ENCODE assay signal across 16 mouse cellular contexts in genomic region chr4:63743660-63744059, GRCm38 (mm10). TPM values are rescaled to one million over a fixed set of nuclear protein-coding genes. Genes with fewer than 3 reads are reported as not detected.
A peak's percentile ranks its signal among the peaks of the same experiment; 100 is the strongest.
DNase-seq lines count a peak whose midpoint lies in the region; ATAC-seq and TF ChIP-seq lines count a peak whose summit lies in the region.
"Had no signal": no experiment of that assay in that cellular context is flagged by ENCODE, and none has a peak within 500 bp of the region (broad histone marks: within the 10 kb centered on the region; RNA-seq: fewer than 3 reads in every experiment).

No protein-coding gene starts in this region.

- no peaks in the 10 kb centered on the region for H3K9me3 ChIP-seq in liver, embryonic 11.5 days (ENCODE audit: control insufficient read depth, low read length)
- H3K9me3 ChIP-seq: heart, embryonic 10.5 days; limb, embryonic 10.5 days; midbrain, embryonic 12.5 days had no signal

- no peaks in the 10 kb centered on the region for H3K36me3 ChIP-seq in liver, adult 2 months (ENCODE audit: control insufficient read depth, insufficient read depth, low read length)
- H3K36me3 ChIP-seq in liver, embryonic 11.5 days (ENCODE audit: control insufficient read depth, insufficient read depth, low read length): no peaks in the 10 kb centered on the region
- H3K36me3 ChIP-seq in kidney, adult 2 months (ENCODE audit: control insufficient read depth, insufficient read depth, low read length): no peaks in the 10 kb centered on the region
- no peaks in the 10 kb centered on the region for H3K36me3 ChIP-seq in myocyte (ENCODE audit: control insufficient read depth, insufficient read depth)
- H3K36me3 ChIP-seq: heart, embryonic 10.5 days; limb, embryonic 10.5 days; midbrain, embryonic 12.5 days had no signal

- DNase-seq in liver, adult 2 months (ENCODE audit: extremely low read depth, low read depth, low spot score): peak; percentile 89
- no peak for DNase-seq in liver, embryonic 11.5 days (ENCODE audit: low spot score)
- peak; percentile 93 for DNase-seq in kidney, adult 2 months
- DNase-seq in kidney, postnatal 36 days: peak; percentile 77 to 88
- DNase-seq in spleen, postnatal 36 days (ENCODE audit: low spot score in 2 of 2): no peak
- DNase-seq in cerebellum, postnatal 25 days: no peak
- DNase-seq in layer of hippocampus, adult 18-20 months (ENCODE audit: low spot score in 2 of 2): no peak
- DNase-seq: cerebellum, postnatal 14 days; heart, postnatal 36 days; layer of hippocampus, postnatal 36 days had no signal

- H3K9ac ChIP-seq in liver, adult 2 months (ENCODE audit: low read depth, low read length): no peak overlapping the region
- H3K9ac ChIP-seq in liver, embryonic 11.5 days (ENCODE audit: low read depth, low read length): no peak overlapping the region
- H3K9ac ChIP-seq: midbrain, embryonic 12.5 days had no signal

- peaks cover 5% of the 10 kb centered on the region for H3K4me1 ChIP-seq in liver, adult 2 months (ENCODE audit: control insufficient read depth, insufficient read depth, low read length)
- no peaks in the 10 kb centered on the region for H3K4me1 ChIP-seq in liver, embryonic 11.5 days (replicated peaks; ENCODE audit: control insufficient read depth, insufficient read depth, low read length)
- peaks cover 23% of the 10 kb centered on the region for H3K4me1 ChIP-seq in kidney, adult 2 months (ENCODE audit: control insufficient read depth, insufficient read depth, low read length)

- TF ChIP-seq CTCF in liver, adult 2 months (IDR thresholded peaks at IDR 0.05; ENCODE audit: low read depth, low read length): no peak
- no peak for TF ChIP-seq CTCF in kidney, adult 2 months (conservative IDR thresholded peaks at IDR 0.05; ENCODE audit: insufficient read depth, insufficient read length, low read depth, low read length)

- H3K79me2 ChIP-seq in liver, adult 2 months (ENCODE audit: control insufficient read depth, insufficient read depth, low read length): no peaks in the 10 kb centered on the region
- no peaks in the 10 kb centered on the region for H3K79me2 ChIP-seq in myocyte (ENCODE audit: control insufficient read depth, insufficient read depth)

- H3ac ChIP-seq in myocyte (ENCODE audit: control insufficient read depth, insufficient read length): no peak overlapping the region

- TF ChIP-seq POLR2A in liver, adult 2 months (IDR thresholded peaks at IDR 0.05; ENCODE audit: extremely low read depth, insufficient read depth, low read length): no peak
- TF ChIP-seq POLR2A in kidney, adult 2 months (IDR thresholded peaks at IDR 0.05; ENCODE audit: low read depth, low read length): no peak
- no peak for TF ChIP-seq POLR2A in myocyte (IDR thresholded peaks at IDR 0.05; ENCODE audit: insufficient read length, low read depth)

- no peak for ATAC-seq in liver, embryonic 11.5 days (replicated peaks; ENCODE audit: low FRiP score)
- ATAC-seq: hindbrain, postnatal 0 days; Patski had no signal

- H3K27me3 ChIP-seq in liver, adult 2 months (ENCODE audit: control insufficient read depth, insufficient read depth, low read length): no peaks in the 10 kb centered on the region
- peaks cover 3% of the 10 kb centered on the region; the same call in 1 of the 2 replicates for H3K27me3 ChIP-seq in liver, embryonic 11.5 days (replicated peaks; ENCODE audit: control insufficient read depth, insufficient read depth, low read length)
- no peaks in the 10 kb centered on the region for H3K27me3 ChIP-seq in kidney, adult 2 months (replicated peaks; ENCODE audit: control insufficient read depth, insufficient read depth, low read length)
- H3K27me3 ChIP-seq in myocyte (ENCODE audit: control insufficient read depth, insufficient read depth, insufficient read length): no peaks in the 10 kb centered on the region
- H3K27me3 ChIP-seq: midbrain, embryonic 12.5 days; Patski had no signal

- 4% methylated on average over 1 of the region's 1 CpGs for WGBS in liver, adult 2 months
- WGBS in liver, embryonic 11.5 days: 27% methylated on average over 1 of the region's 1 CpGs
- WGBS in kidney, adult 2 months: 36% methylated on average over 1 of the region's 1 CpGs

- H3K4me2 ChIP-seq in liver, embryonic 11.5 days: no peak overlapping the region
- peak overlapping the region; percentile 47 for H3K4me2 ChIP-seq in myocyte (ENCODE audit: low read depth)
- H3K4me2 ChIP-seq: midbrain, embryonic 12.5 days had no signal

- H3K4me3 ChIP-seq in liver, adult 2 months (ENCODE audit: insufficient read depth, low read depth, low read length): no peak overlapping the region
- H3K4me3 ChIP-seq in liver, embryonic 11.5 days (ENCODE audit: low read depth, low read length): no peak overlapping the region
- peak overlapping the region; percentile 37 for H3K4me3 ChIP-seq in kidney, adult 2 months (ENCODE audit: insufficient read depth, low read depth, low read length)
- no peak overlapping the region for H3K4me3 ChIP-seq in myocyte
- H3K4me3 ChIP-seq: heart, embryonic 10.5 days; limb, embryonic 10.5 days; midbrain, embryonic 12.5 days had no signal

- H3K27ac ChIP-seq in liver, adult 2 months (replicated peaks; ENCODE audit: insufficient read depth, low read depth, low read length): no peak overlapping the region
- no peak overlapping the region for H3K27ac ChIP-seq in liver, embryonic 11.5 days (ENCODE audit: low read depth, low read length)
- H3K27ac ChIP-seq in kidney, adult 2 months (ENCODE audit: insufficient read depth, low read depth, low read length): peak overlapping the region; percentile 78
- H3K27ac ChIP-seq: heart, embryonic 10.5 days; hindbrain, postnatal 0 days; limb, embryonic 10.5 days; midbrain, embryonic 12.5 days had no signal

TF ChIP-seq in myocyte, 11 proteins besides CTCF, POLR2A, EP300 and RAD21:
- TF ChIP-seq MYOG (IDR thresholded peaks at IDR 0.05; ENCODE audit: control insufficient read depth in 1 of 3, insufficient read depth in 1 of 3, insufficient read length in 2 of 3, low read depth in 2 of 3) (no peak), E2F4 (IDR thresholded peaks at IDR 0.05; ENCODE audit: insufficient read depth) (no peak), POLR2AphosphoS2 (IDR thresholded peaks at IDR 0.05; ENCODE audit: insufficient read length, low read depth) (no peak), SRF (IDR thresholded peaks at IDR 0.05; ENCODE audit: control insufficient read depth, insufficient read length, low read depth) (no peak), USF1 (IDR thresholded peaks at IDR 0.05; ENCODE audit: low read depth) (no peak), REST (IDR thresholded peaks at IDR 0.05; ENCODE audit: insufficient read depth, insufficient read length) (no peak), TCF3 (IDR thresholded peaks at IDR 0.05; ENCODE audit: insufficient read length, low read depth) (no peak), MAX (IDR thresholded peaks at IDR 0.05; ENCODE audit: low read depth) (no peak), CEBPB (IDR thresholded peaks at IDR 0.05; ENCODE audit: insufficient read depth, poor library complexity, severe bottlenecking) (no peak), TCF12 (IDR thresholded peaks at IDR 0.05; ENCODE audit: insufficient read depth, poor library complexity, severe bottlenecking) (no peak), MYOD1 (IDR thresholded peaks at IDR 0.05; ENCODE audit: control insufficient read depth in 1 of 3, insufficient read length in 2 of 3, low read depth in 2 of 3) (no peak)

RNA-seq across cellular contexts. Expression of gene Tnfsf15, which starts 1.3 kb away (rescaled TPM):
- total RNA-seq in liver, adult 2 months (2014; rRNA removed): 0.28 and 0.40 TPM in 2 replicates
- polyA plus RNA-seq in liver, adult 2 months (2012; rRNA removed): not detected in 2 replicates
- 0.08 TPM in 1 of 2 replicates, not detected in the other for polyA plus RNA-seq in liver, embryonic 11.5 days (2014; fragmentation: Nextera tagmentation; extraction: Ambion mirVana)
- 0.55 and 0.96 TPM in 2 replicates for polyA plus RNA-seq in kidney, adult 2 months (2012; rRNA removed)
- polyA plus RNA-seq in myocyte (2012; fragmentation: generic; extraction: Trizol): 0.29 TPM
- total RNA-seq in layer of hippocampus, adult 18-20 months (2021): not detected
- total RNA-seq: heart, postnatal 36 days; layer of hippocampus, postnatal 36 days had no signal
- polyA plus RNA-seq: limb, embryonic 10.5 days had no signal

Comparison
In these comparisons a context has a peak if more than half of its experiments do, and no peak if none do; other contexts are left out.
1. DNase-seq: peak in liver, adult 2 months (single experiment), kidney, adult 2 months (single experiment) and kidney, postnatal 36 days (2 of 2); none in liver, embryonic 11.5 days (single experiment), spleen, postnatal 36 days (0 of 2), cerebellum, postnatal 25 days (0 of 2) and layer of hippocampus, adult 18-20 months (0 of 2).